Mouse (Mus musculus): ENCODE results near the gene Lce1c. TPM values are rescaled to one million over a fixed set of nuclear protein-coding genes. Genes with fewer than 3 reads are reported as not detected.

Gene Lce1c
- not detected in 2 replicates for polyA plus RNA-seq (2012; rRNA removed; ENCODE audit: low replicate concordance)

GRCm38 (mm10) chr3:92678947-92679346 is at the start of gene Lce1c:
TSS of gene Lce1c (plus strand) at chr3:92679247.

GRCm38 (mm10) chr3:92648207-92648606 is 30.8 kb upstream of the Lce1c start, which contains the start of gene Lce1a1:
TSS of gene Lce1a1 (minus strand) at chr3:92648307.

GRCm38 (mm10) chr3:92656826-92657225 is 22.2 kb upstream of the Lce1c start, which contains the start of gene Lce1b:
TSS of gene Lce1b (minus strand) at chr3:92656926.

GRCm38 (mm10) chr3:92670215-92670614 is 8.8 kb upstream of the Lce1c start, which contains the start of gene Lce1a2:
TSS of gene Lce1a2 (minus strand) at chr3:92670315.

GRCm38 (mm10) chr3:92687110-92687509 is 8.1 kb downstream of the Lce1c start, which contains the start of gene Lce1d:
TSS of gene Lce1d (minus strand) at chr3:92687210.

GRCm38 (mm10) chr3:92708974-92709373 is 29.9 kb downstream of the Lce1c start, which contains the start of gene Lce1e:
TSS of gene Lce1e (minus strand) at chr3:92709074.

GRCm38 (mm10) chr3:92720250-92720649 is 41.2 kb downstream of the Lce1c start, which contains the start of gene Lce1f:
TSS of gene Lce1f (minus strand) at chr3:92720350.

Other genes starting within 250 kb of the Lce1c start
- gene Gm9774, start 249.8 kb upstream of the Lce1c start, polyA plus RNA-seq (2012; rRNA removed; ENCODE audit: low replicate concordance): 9.2 and 13.3 TPM in 2 replicates
- gene Sprr2k, start 246.7 kb upstream of the Lce1c start, polyA plus RNA-seq (2012; rRNA removed; ENCODE audit: low replicate concordance): not detected in 2 replicates
- not detected in 2 replicates for gene Sprr1b, start 240.5 kb upstream of the Lce1c start, polyA plus RNA-seq (2012; rRNA removed; ENCODE audit: low replicate concordance)
- gene Sprr3, start 220.5 kb upstream of the Lce1c start, polyA plus RNA-seq (2012; rRNA removed; ENCODE audit: low replicate concordance): 0.09 TPM in 1 of 2 replicates, not detected in the other
- gene Sprr1a, start 193.4 kb upstream of the Lce1c start, polyA plus RNA-seq (2012; rRNA removed; ENCODE audit: low replicate concordance): 0.37 and 22.2 TPM in 2 replicates
- not detected in 2 replicates for gene Sprr4, start 178.8 kb upstream of the Lce1c start, polyA plus RNA-seq (2012; rRNA removed; ENCODE audit: low replicate concordance)
- gene 2310046K23Rik, start 144.7 kb upstream of the Lce1c start, polyA plus RNA-seq (2012; rRNA removed; ENCODE audit: low replicate concordance): not detected in 2 replicates
- gene Ivl, start 105.5 kb upstream of the Lce1c start, polyA plus RNA-seq (2012; rRNA removed; ENCODE audit: low replicate concordance): 0.31 TPM in 1 of 2 replicates, not detected in the other
- gene Smcp, start 90.2 kb upstream of the Lce1c start, polyA plus RNA-seq (2012; rRNA removed; ENCODE audit: low replicate concordance): not detected in 2 replicates
- not detected in 2 replicates for gene 2210017I01Rik, start 71.8 kb upstream of the Lce1c start, polyA plus RNA-seq (2012; rRNA removed; ENCODE audit: low replicate concordance)
- gene Lce6a, start 57.6 kb upstream of the Lce1c start, polyA plus RNA-seq (2012; rRNA removed; ENCODE audit: low replicate concordance): not detected in 2 replicates
- gene Lce1a1, start 30.9 kb upstream of the Lce1c start, polyA plus RNA-seq (2012; rRNA removed; ENCODE audit: low replicate concordance): not detected in 2 replicates
- not detected in 2 replicates for gene Lce1b, start 22.3 kb upstream of the Lce1c start, polyA plus RNA-seq (2012; rRNA removed; ENCODE audit: low replicate concordance)
- gene Lce1a2, start 8.9 kb upstream of the Lce1c start, polyA plus RNA-seq (2012; rRNA removed; ENCODE audit: low replicate concordance): not detected in 2 replicates
- gene Lce1d, start 8.0 kb downstream of the Lce1c start, polyA plus RNA-seq (2012; rRNA removed; ENCODE audit: low replicate concordance): not detected in 2 replicates
- not detected in 2 replicates for gene Lce1e, start 29.8 kb downstream of the Lce1c start, polyA plus RNA-seq (2012; rRNA removed; ENCODE audit: low replicate concordance)
- not detected in 2 replicates for gene Lce1f, start 41.1 kb downstream of the Lce1c start, polyA plus RNA-seq (2012; rRNA removed; ENCODE audit: low replicate concordance)
- gene Gm38119, start 59.8 kb downstream of the Lce1c start, polyA plus RNA-seq (2012; rRNA removed; ENCODE audit: low replicate concordance): not detected in 2 replicates
- not detected in 2 replicates for gene Lce1g, start 73.1 kb downstream of the Lce1c start, polyA plus RNA-seq (2012; rRNA removed; ENCODE audit: low replicate concordance)
- gene Lce1h, start 85.8 kb downstream of the Lce1c start, polyA plus RNA-seq (2012; rRNA removed; ENCODE audit: low replicate concordance): not detected in 2 replicates
- not detected in 2 replicates for gene Lce1i, start 99.7 kb downstream of the Lce1c start, polyA plus RNA-seq (2012; rRNA removed; ENCODE audit: low replicate concordance)
- not detected in 2 replicates for gene Lce1j, start 111.3 kb downstream of the Lce1c start, polyA plus RNA-seq (2012; rRNA removed; ENCODE audit: low replicate concordance)
- not detected in 2 replicates for gene Lce1k, start 128.6 kb downstream of the Lce1c start, polyA plus RNA-seq (2012; rRNA removed; ENCODE audit: low replicate concordance)
- gene Kprp, start 148.0 kb downstream of the Lce1c start, polyA plus RNA-seq (2012; rRNA removed; ENCODE audit: low replicate concordance): not detected in 2 replicates
- not detected in 2 replicates for gene Lce1l, start 172.0 kb downstream of the Lce1c start, polyA plus RNA-seq (2012; rRNA removed; ENCODE audit: low replicate concordance)
- gene 2310050C09Rik, start 191.0 kb downstream of the Lce1c start, polyA plus RNA-seq (2012; rRNA removed; ENCODE audit: low replicate concordance): not detected in 2 replicates
- not detected in 2 replicates for gene Lce3a, start 247.0 kb downstream of the Lce1c start, polyA plus RNA-seq (2012; rRNA removed; ENCODE audit: low replicate concordance)